Mouse (Mus musculus): Measurements from ENCODE around the gene Ndrg3.

DNA sequence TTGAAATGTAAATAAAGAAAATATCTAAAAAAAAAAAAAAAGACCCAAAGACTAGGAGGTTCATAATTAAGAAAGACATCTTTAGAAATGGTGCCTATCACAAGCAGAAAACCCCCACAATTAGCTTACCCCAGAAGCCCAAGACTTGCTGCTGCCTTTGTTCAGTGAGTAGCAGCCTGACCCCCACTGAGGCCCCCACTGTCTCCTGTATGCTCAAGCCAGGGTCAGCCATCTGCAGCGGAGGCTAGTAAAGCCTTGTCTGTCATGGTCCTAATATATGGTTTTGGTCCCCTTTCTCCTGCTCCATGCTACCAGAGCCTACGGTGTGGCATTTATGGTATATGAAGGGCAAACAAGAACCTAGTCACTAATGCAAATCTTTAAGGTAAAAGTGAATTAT lies 90.5 kb downstream of the Ndrg3 start:
- TF ChIP-seq CTCF (IDR thresholded peaks at IDR 0.05; ENCODE audit: borderline replicate concordance, insufficient read depth, low read length) = no peak
- no peak for TF ChIP-seq POLR2A (IDR thresholded peaks at IDR 0.05; ENCODE audit: low read depth, low read length)

Measured in embryonic fibroblast, embryonic 13.5 days (primary cell).